Mouse (Mus musculus): ENCODE data around the gene Rapsn.

DNA sequence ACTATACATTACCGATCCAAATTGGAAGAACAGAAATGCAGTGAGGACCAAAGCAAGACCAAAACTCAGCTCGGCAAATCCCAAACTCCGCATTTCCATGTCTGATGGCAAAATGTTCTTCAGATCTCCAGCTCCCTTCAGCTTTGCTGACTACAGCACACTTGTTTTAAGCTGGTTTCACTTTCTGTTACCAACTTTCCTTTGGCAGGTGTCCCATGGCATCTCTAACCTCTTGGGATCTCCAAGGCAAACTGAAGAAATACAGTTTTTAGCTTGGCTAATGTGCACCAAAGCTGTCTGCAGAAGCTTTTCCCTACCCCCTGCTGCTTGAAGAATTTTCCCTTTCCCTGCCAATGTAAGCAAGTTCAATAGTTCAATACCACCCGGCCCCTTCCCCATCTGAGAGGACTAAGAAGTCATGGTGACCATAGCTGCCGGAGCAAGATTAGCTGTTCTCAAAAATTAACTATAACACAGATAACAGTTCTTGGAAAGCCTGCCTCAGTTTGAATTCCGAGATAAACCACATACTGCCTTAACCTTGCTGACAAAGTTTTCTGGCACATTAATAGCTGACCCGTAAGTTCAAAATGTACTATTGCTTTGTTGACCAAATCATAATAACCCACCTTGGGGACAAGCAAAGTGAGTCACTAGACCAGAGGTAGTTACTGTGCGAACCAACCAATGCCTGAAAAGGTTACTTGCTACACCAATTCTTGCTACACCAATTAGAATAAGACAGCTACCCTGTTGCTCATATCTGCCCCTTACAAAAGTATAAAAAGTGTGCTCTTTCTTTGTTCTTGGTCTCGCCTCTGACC, 7.8 kb upstream of the Rapsn start:
- TF ChIP-seq CHD2 (IDR thresholded peaks at IDR 0.05; ENCODE audit: low read depth, low read length), result no peak
- TF ChIP-seq ZC3H11A (IDR thresholded peaks at IDR 0.05; ENCODE audit: borderline replicate concordance, low read depth, low read length), result no peak
